9 mouse cellular contexts compared by ENCODE assay signal in genomic region chr11:51290066-51290955, GRCm38 (mm10). TPM values are rescaled to one million over a fixed set of nuclear protein-coding genes. Genes with fewer than 3 reads are reported as not detected.
A peak's percentile ranks its signal among the peaks of the same experiment; 100 is the strongest.
DNase-seq lines count a peak whose midpoint lies in the region; ATAC-seq and TF ChIP-seq lines count a peak whose summit lies in the region.
"Had no signal": no experiment of that assay in that cellular context is flagged by ENCODE, and none has a peak within 500 bp of the region (broad histone marks: within the 10 kb centered on the region; RNA-seq: fewer than 3 reads in every experiment).

No protein-coding gene starts in this region.

- peak overlapping the region; percentile 60 for H3K9ac ChIP-seq in intestine, embryonic 14.5 days (ENCODE audit: low read length)
- peak overlapping the region; percentile 57 for H3K9ac ChIP-seq in liver, embryonic 13.5 days
- peak overlapping the region; percentile 47 for H3K9ac ChIP-seq in neural tube, embryonic 14.5 days (replicated peaks; ENCODE audit: low read depth, low read length)

- WGBS in intestine, embryonic 14.5 days, result 2% methylated on average over 50 of the region's 74 CpGs
- WGBS in liver, embryonic 13.5 days (ENCODE audit: insufficient replicate concordance), result 2% methylated on average over 69 of the region's 74 CpGs
- 3% methylated on average over 40 of the region's 74 CpGs for WGBS in neural tube, embryonic 14.5 days

- peak; percentile 46 for TF ChIP-seq CTCF in gastrocnemius, adult 2 months (IDR thresholded peaks at IDR 0.05)

- H3K4me1 ChIP-seq in intestine, embryonic 14.5 days (replicated peaks; ENCODE audit: control insufficient read depth, insufficient read depth, low read length), result peaks cover 2% of the 10 kb centered on the region; the same call in 1 of the 2 replicates
- H3K4me1 ChIP-seq in liver, embryonic 13.5 days (replicated peaks), result peaks cover 10% of the 10 kb centered on the region
- H3K4me1 ChIP-seq in neural tube, embryonic 14.5 days (ENCODE audit: control insufficient read depth, insufficient read depth, low read length), result peaks cover 3% of the 10 kb centered on the region; the same call in 1 of the 2 replicates

- H3K4me2 ChIP-seq in intestine, embryonic 14.5 days (ENCODE audit: low read length), result peak overlapping the region; percentile 70
- H3K4me2 ChIP-seq in liver, embryonic 13.5 days, result peak overlapping the region; percentile 78
- H3K4me2 ChIP-seq in neural tube, embryonic 14.5 days (ENCODE audit: low read depth, low read length), result peak overlapping the region; percentile 94

- H3K4me3 ChIP-seq in gastrocnemius, adult 2 months, result peak overlapping the region; percentile 86
- H3K4me3 ChIP-seq in intestine, embryonic 14.5 days (ENCODE audit: low read depth, low read length), result peak overlapping the region; percentile 64
- H3K4me3 ChIP-seq in liver, embryonic 13.5 days (replicated peaks), result peak overlapping the region; percentile 63
- H3K4me3 ChIP-seq in neural tube, embryonic 14.5 days (ENCODE audit: low read depth, low read length), result peak overlapping the region; percentile 53

- DNase-seq in cerebellum, adult 11 months, result peak; percentile 6
- DNase-seq in cerebellum, adult 9-11 months, result no peak
- DNase-seq in adrenal gland, postnatal 10 days, result peak; percentile 73
- peak; percentile 60 for DNase-seq in gastrocnemius, adult 2 months
- peak; percentile 83 for DNase-seq in intestine, embryonic 14.5 days (ENCODE audit: low spot score)
- DNase-seq in liver, embryonic 13.5 days, result peak; percentile 9
- peak; percentile 39 for DNase-seq in urinary bladder, postnatal 14 days (ENCODE audit: low spot score)

- no peaks in the 10 kb centered on the region for H3K9me3 ChIP-seq in intestine, embryonic 14.5 days (ENCODE audit: control insufficient read depth, low read length)
- H3K9me3 ChIP-seq in liver, embryonic 13.5 days (replicated peaks), result no peaks in the 10 kb centered on the region; the same call in 1 of the 2 replicates
- no peaks in the 10 kb centered on the region for H3K9me3 ChIP-seq in neural tube, embryonic 14.5 days (ENCODE audit: control insufficient read depth, low read length)

- H3K27ac ChIP-seq in gastrocnemius, adult 2 months, result peak overlapping the region; percentile 87; the same call in 1 of the 2 replicates
- peak overlapping the region; percentile 10; the same call in 1 of the 2 replicates for H3K27ac ChIP-seq in intestine, embryonic 14.5 days (ENCODE audit: low read depth)
- no peak overlapping the region for H3K27ac ChIP-seq in liver, embryonic 13.5 days
- no peak overlapping the region for H3K27ac ChIP-seq in neural tube, embryonic 14.5 days (ENCODE audit: low read depth, low read length)

- ATAC-seq in intestine, embryonic 14.5 days (replicated peaks; ENCODE audit: low FRiP score, low TSS enrichment, low read depth), result peak; percentile 77
- no peak; the same call in 1 of the 2 replicates for ATAC-seq in liver, embryonic 13.5 days (ENCODE audit: low read depth)
- peak; percentile 84 for ATAC-seq in neural tube, embryonic 14.5 days (ENCODE audit: low read depth)

- no peaks in the 10 kb centered on the region; the same call in 1 of the 2 replicates for H3K36me3 ChIP-seq in intestine, embryonic 14.5 days (ENCODE audit: control insufficient read depth, insufficient read depth, low read length)
- peaks cover under 1% of the 10 kb centered on the region; the same call in 1 of the 2 replicates for H3K36me3 ChIP-seq in liver, embryonic 13.5 days
- no peaks in the 10 kb centered on the region for H3K36me3 ChIP-seq in neural tube, embryonic 14.5 days (ENCODE audit: control insufficient read depth, insufficient read depth, low read length)

- no peaks in the 10 kb centered on the region for H3K27me3 ChIP-seq in intestine, embryonic 14.5 days (replicated peaks; ENCODE audit: control insufficient read depth, insufficient read depth, low read length)
- H3K27me3 ChIP-seq in liver, embryonic 13.5 days, result peaks cover 55% of the 10 kb centered on the region
- peaks cover 8% of the 10 kb centered on the region for H3K27me3 ChIP-seq in neural tube, embryonic 14.5 days (ENCODE audit: control insufficient read depth, insufficient read depth, low read length)

- intact Hi-C loops in gastrocnemius, adult 2 months (cut with DNase I), result no loop called here

RNA-seq across cellular contexts. Expression of gene Col23a1, which starts 0.6 kb away (rescaled TPM):
- total RNA-seq in adrenal gland, postnatal 10 days (2021), result 10 to 100 TPM in 1 of 2 experiments, 1 to 10 TPM in 1; 8.6 to 11.0 TPM
- total RNA-seq in gastrocnemius, adult 2 months (2021), result 1 to 10 TPM; 1.1 to 1.8 TPM
- polyA plus RNA-seq in intestine, embryonic 14.5 days (2014; fragmentation: Nextera tagmentation; extraction: Ambion mirVana), result 28.4 and 31.1 TPM in 2 replicates
- polyA plus RNA-seq in liver, embryonic 13.5 days (2015; fragmentation: Nextera tagmentation; extraction: Ambion mirVana), result 0.30 and 0.37 TPM in 2 replicates
- 5.2 and 7.9 TPM in 2 replicates for polyA plus RNA-seq in neural tube, embryonic 14.5 days (2014; fragmentation: Nextera tagmentation; extraction: Ambion mirVana)

RNA-seq across cellular contexts. Expression of gene BC049762, which starts 27.5 kb away (rescaled TPM):
- total RNA-seq in adrenal gland, postnatal 10 days (2021), result under 1 TPM; 0.63 to 0.82 TPM
- not detected for total RNA-seq in gastrocnemius, adult 2 months (2021)
- 0.64 TPM in 1 of 2 replicates, not detected in the other for polyA plus RNA-seq in intestine, embryonic 14.5 days (2014; fragmentation: Nextera tagmentation; extraction: Ambion mirVana)
- 0.59 TPM in 2 replicates for polyA plus RNA-seq in liver, embryonic 13.5 days (2015; fragmentation: Nextera tagmentation; extraction: Ambion mirVana)
- polyA plus RNA-seq in neural tube, embryonic 14.5 days (2014; fragmentation: Nextera tagmentation; extraction: Ambion mirVana), result 0.28 and 0.37 TPM in 2 replicates
- total RNA-seq: hematopoietic stem cell, adult 5-6 weeks had no signal

RNA-seq across cellular contexts. Expression of gene Clk4, which starts 28.8 kb away (rescaled TPM):
- total RNA-seq in adrenal gland, postnatal 10 days (2021), result 10 to 100 TPM; 61.2 to 87.1 TPM
- total RNA-seq in gastrocnemius, adult 2 months (2021), result 10 to 100 TPM; 43.9 to 61.7 TPM
- 114 and 137 TPM in 2 replicates for polyA plus RNA-seq in intestine, embryonic 14.5 days (2014; fragmentation: Nextera tagmentation; extraction: Ambion mirVana)
- 51.0 and 62.9 TPM in 2 replicates for polyA plus RNA-seq in liver, embryonic 13.5 days (2015; fragmentation: Nextera tagmentation; extraction: Ambion mirVana)
- 153 TPM in 2 replicates for polyA plus RNA-seq in neural tube, embryonic 14.5 days (2014; fragmentation: Nextera tagmentation; extraction: Ambion mirVana)

Comparison
In these comparisons a context has a peak if more than half of its experiments do, and no peak if none do; other contexts are left out.
1. H3K27ac ChIP-seq: peak in gastrocnemius, adult 2 months (single experiment) and intestine, embryonic 14.5 days (single experiment); none in liver, embryonic 13.5 days (single experiment) and neural tube, embryonic 14.5 days (single experiment).
2. Peak in every context shown above with its lines, with median percentiles within 50 percentile points of each other: H3K4me3 ChIP-seq, H3K4me2 ChIP-seq and H3K9ac ChIP-seq.